Mouse (Mus musculus) cerebral cortex, adult 2 months (tissue): ENCODE data around the gene Hoxd9.

Experiments
- WGBS: fragments of 180-500 bp; shearing (Covaris S2); methylation state at CpG from one replicate; pipeline ENCODE4 v1.1.7; 2018; 5-methylcytosine and 5-hydroxymethylcytosine counted together

The Hoxd9 gene

DNA sequence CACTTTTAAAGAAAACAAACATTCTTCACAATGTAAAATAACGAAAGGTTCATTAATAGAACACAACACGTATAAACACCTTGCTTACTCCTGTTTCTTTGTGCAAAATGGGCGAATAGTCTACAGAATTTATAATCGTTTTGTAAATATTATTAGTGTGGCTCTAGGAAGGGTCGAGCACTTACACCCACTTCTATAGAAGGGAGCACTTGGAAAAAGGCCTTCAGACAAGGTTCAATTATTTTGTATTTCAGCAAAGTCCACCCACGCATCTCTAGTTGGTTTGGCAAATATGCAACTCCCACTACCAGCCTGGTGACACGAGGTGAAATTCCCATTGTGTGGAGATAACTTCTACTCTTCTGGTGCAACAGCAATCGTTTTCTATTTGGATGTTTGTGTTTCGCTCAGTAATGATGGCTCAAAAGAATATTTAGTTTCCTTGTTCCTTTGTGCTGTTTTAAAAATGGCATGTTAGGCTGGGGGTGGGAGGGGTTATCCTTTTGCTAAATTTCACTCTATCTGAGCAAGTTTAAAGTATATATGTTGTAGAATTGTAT is 51.0 kb downstream of the Hoxd9 start:
- 6% methylated on average over 9 of the region's 9 CpGs for WGBS

DNA sequence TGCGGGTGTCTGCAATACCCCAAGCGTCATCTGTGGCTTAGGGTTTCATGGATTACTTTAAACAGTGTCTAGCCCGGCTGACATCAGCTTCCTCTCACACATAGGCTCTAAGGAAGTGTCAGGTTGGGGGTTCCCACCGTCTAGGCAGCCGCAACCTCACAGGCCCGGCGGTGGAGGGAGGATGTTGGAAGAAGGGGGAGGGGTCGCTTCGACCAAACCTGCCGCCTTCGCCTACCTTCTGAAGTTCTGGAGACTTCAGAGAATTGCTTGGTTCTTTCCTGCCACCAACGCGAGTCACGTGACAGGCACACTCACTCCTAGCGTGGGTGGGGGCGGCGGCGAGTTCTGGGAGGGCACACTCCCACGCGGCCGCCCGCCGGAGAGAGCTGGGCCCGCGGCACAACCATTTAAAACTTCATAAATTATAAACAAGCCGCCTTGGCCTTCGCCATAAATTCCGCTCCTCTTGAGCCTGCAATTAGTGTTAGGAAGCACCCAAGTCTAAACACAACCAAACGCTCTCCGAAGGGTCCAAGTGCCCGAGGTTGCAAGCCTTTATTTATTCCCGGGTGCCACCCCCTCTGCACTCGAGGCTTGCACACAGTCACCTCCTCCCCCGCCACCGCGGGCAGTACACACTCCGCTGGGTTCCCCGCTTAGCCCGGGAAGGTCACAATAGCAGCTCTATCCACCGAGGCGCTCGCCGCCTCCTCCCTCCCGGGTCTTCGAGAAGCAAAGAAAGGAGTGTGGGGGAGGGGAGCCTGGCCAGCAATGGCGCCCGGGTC is 52.0 kb downstream of the Hoxd9 start:
- WGBS, result 3% methylated on average over 47 of the region's 47 CpGs
